Mouse (Mus musculus) embryonic facial prominence, embryonic 12.5 days (tissue): ENCODE measurements around the gene Mgat4b. TPM values are rescaled to one million over a fixed set of nuclear protein-coding genes. Genes with fewer than 3 reads are reported as not detected.
A peak's percentile ranks its signal among the peaks of the same experiment; 100 is the strongest.

Source experiments
- ATAC-seq: fragments of 200-750 bp; cut with Nextera tagmentation; 2 replicates; pipeline ENCODE4 v1.8.0; 2017; ENCODE audit not compliant: insufficient number of reproducible peaks, insufficient read depth, low FRiP score, low TSS enrichment
- H3K27ac ChIP-seq: fragments of 300-500 bp; sonication (generic); 2 replicates; pipeline ENCODE4 v1.5.1; 2016; ENCODE audit warnings: mild to moderate bottlenecking
- H3K27me3 ChIP-seq: fragments of 300-500 bp; sonication (generic); 2 replicates; pipeline ENCODE4 v1.6.1; 2016; ENCODE audit warnings: mild to moderate bottlenecking, moderate library complexity
- H3K36me3 ChIP-seq: fragments of 300-500 bp; sonication (generic); 2 replicates; pipeline ENCODE4 v1.6.1; 2016; ENCODE audit warnings: mild to moderate bottlenecking
- H3K4me1 ChIP-seq: fragments of 300-500 bp; sonication (generic); 2 replicates; pipeline ENCODE4 v1.6.1; 2016
- H3K4me2 ChIP-seq: fragments of 300-500 bp; sonication (generic); replicated peaks from 2 replicates; pipeline ENCODE4 v1.6.1; 2016; ENCODE audit warnings: mild to moderate bottlenecking, moderate library complexity
- H3K4me3 ChIP-seq: fragments of 300-500 bp; sonication (generic); 2 replicates; pipeline ENCODE4 v1.5.1; 2016; ENCODE audit warnings: mild to moderate bottlenecking
- H3K9ac ChIP-seq: fragments of 300-500 bp; sonication (generic); 2 replicates; pipeline ENCODE4 v1.6.1; 2016; ENCODE audit warnings: mild to moderate bottlenecking, moderate library complexity
- H3K9me3 ChIP-seq: fragments of 300-500 bp; sonication (generic); 2 replicates; pipeline ENCODE4 v1.6.1; 2016; ENCODE audit warnings: mild to moderate bottlenecking, moderate library complexity
- WGBS: fragments of 180-500 bp; shearing (Covaris S2); methylation state at CpG from one replicate; pipeline ENCODE4 v1.1.7; 2016; 5-methylcytosine and 5-hydroxymethylcytosine counted together
- polyA plus RNA-seq: library from polyadenylated mRNA; unstranded; fragments of >200 nt; fragmentation: Nextera tagmentation; extraction: Ambion mirVana; gene quantifications from 2 replicates; pipeline ENCODE4 v1.2.1, GENCODE M21; 2016

Gene Mgat4b
- polyA plus RNA-seq, 1 experiment from 2014 or later: 38.1 TPM

DNA sequence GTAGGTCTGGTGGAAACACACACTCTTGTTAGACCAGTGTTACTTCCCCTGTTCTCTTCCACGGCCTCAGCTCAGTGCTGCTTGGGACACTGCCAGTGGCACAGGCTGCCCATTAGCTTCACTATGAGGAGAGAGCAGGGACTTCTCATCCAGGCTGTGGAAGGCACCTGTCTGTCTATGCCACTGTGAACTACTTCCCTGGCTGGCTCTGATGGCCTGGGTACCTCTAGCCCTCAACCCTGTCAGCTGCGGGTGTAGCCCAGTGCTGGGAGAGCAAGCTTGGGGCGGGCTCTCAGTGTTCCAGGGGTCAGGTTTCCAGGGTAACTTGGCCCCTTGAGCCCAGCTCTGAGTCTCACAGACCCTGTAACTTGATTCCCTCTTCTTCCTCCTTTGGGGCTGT is 18.1 kb downstream of the Mgat4b start:
- peak overlapping the region; percentile 0; the same call in 1 of the 2 replicates for H3K9ac ChIP-seq
- no peak overlapping the region for H3K4me2 ChIP-seq
- WGBS: 15% methylated on average over 3 of the region's 3 CpGs
- no peak overlapping the region for H3K4me3 ChIP-seq
- peaks cover 20% of the 10 kb centered on the region for H3K36me3 ChIP-seq
- peaks cover 6% of the 10 kb centered on the region; the same call in 1 of the 2 replicates for H3K27me3 ChIP-seq
- H3K4me1 ChIP-seq: peaks cover 36% of the 10 kb centered on the region
- no peaks in the 10 kb centered on the region for H3K9me3 ChIP-seq
- H3K27ac ChIP-seq: peak overlapping the region; percentile 12; the same call in 1 of the 2 replicates
- no peak for ATAC-seq

DNA sequence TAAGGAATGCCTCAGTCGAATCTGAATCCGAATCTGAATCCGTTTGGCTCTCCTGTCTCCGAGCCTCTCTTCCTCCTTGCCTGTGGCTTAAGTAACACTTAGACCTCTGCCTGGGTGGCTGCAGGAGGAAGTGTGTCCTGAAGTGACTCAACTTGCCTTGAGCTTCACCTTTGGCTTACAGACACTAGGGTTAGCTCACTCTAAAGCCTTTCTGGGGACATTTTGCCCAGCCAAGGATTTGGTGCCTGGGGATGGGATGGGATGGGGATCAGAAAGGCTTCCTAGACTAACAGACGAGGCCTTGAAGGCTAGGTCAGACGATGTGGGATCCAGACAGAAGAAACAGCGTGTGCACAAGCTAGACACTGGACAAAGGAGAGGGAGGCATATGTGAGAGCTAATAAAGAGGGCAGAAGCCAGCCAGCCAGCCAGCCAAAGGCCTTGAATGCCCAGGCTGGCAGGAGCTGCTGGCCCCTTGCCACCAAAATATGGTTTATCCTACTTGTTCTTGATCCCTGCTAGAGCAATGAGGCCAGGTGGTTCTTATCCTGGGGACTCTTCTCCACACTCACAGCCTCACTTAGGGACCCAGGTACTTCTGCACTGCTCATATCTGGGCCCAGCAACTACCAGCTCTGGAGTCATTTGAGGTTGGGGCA is 18.7 kb downstream of the Mgat4b start:
- Histone ChIP-seq H3K9me3 (no peaks in the 10 kb centered on the region), H3K4me3 (no peak overlapping the region), H3K27me3 (peaks cover 6% of the 10 kb centered on the region; the same call in 1 of the 2 replicates), H3K27ac (no peak overlapping the region), H3K36me3 (peaks cover 26% of the 10 kb centered on the region), H3K4me2 (no peak overlapping the region), H3K9ac (peak overlapping the region; percentile 0; the same call in 1 of the 2 replicates), H3K4me1 (peaks cover 30% of the 10 kb centered on the region)
- ATAC-seq: no peak
- WGBS: 38% methylated on average over 7 of the region's 7 CpGs

DNA sequence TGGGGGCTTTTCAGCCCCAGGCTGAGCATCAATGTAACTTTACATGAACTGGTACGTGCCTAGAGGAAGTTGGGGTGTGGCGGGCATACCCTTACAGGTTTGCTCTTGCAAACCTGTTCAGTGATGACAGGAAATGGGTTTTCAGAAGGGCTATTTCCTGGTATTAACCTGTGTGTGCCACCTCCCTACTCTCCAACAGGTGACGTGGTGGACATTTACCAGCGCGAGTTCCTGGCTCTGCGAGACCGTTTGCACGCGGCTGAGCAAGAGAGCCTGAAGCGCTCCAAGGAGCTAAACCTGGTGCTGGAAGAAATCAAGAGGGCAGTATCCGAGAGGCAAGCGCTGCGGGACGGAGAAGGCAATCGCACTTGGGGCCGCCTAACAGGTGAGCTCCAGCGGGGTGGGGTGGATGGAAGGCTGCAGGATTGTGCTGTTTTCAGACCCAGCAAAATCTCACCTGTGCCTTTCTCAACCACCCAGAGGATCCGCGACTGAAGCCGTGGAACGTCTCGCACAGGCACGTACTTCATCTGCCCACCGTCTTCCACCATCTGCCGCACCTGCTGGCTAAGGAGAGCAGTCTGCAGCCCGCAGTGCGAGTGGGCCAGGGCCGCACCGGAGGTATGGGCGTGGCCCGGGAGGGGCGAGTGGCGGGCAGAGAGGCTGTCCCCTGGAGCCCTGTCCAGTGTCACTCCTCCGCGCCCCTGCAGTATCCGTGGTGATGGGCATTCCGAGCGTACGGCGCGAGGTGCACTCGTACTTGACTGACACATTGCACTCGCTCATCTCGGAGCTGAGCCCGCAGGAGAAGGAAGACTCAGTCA is 20.0 kb downstream of the Mgat4b start:
- Histone ChIP-seq H3K27ac (no peak overlapping the region), H3K27me3 (peaks cover 6% of the 10 kb centered on the region; the same call in 1 of the 2 replicates), H3K4me1 (peaks cover 31% of the 10 kb centered on the region), H3K4me3 (peak overlapping the region; percentile 23), H3K4me2 (peak overlapping the region; percentile 48), H3K9me3 (no peaks in the 10 kb centered on the region), H3K9ac (no peak overlapping the region), H3K36me3 (peaks cover 36% of the 10 kb centered on the region)
- no peak for ATAC-seq
- 28% methylated on average over 45 of the region's 45 CpGs for WGBS

DNA sequence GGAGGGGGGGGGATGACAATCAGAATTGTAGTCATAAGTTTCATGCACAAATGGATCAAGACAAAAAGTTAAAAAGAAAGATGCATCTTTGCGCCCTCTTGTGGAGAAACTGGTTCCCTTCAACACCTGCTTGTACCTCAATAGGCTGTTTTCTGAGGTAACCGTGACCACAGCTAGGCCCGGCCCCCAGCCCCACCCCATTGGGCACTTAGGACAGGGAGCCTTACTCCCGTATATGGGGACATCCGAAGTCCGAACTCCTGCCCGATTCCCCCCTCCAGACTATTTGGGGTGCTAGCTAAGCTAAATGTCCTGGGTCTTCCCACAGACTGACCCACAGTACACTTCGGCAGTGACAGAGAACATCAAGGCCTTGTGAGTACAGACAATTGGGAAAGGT is 20.7 kb downstream of the Mgat4b start:
- Histone ChIP-seq H3K36me3 (peaks cover 36% of the 10 kb centered on the region), H3K4me1 (peaks cover 31% of the 10 kb centered on the region), H3K9ac (no peak overlapping the region), H3K4me3 (no peak overlapping the region), H3K27me3 (peaks cover 6% of the 10 kb centered on the region; the same call in 1 of the 2 replicates), H3K9me3 (no peaks in the 10 kb centered on the region), H3K4me2 (peak overlapping the region; percentile 48; the same call in 1 of the 2 replicates), H3K27ac (no peak overlapping the region)
- 20% methylated on average over 8 of the region's 8 CpGs for WGBS
- no peak for ATAC-seq

DNA sequence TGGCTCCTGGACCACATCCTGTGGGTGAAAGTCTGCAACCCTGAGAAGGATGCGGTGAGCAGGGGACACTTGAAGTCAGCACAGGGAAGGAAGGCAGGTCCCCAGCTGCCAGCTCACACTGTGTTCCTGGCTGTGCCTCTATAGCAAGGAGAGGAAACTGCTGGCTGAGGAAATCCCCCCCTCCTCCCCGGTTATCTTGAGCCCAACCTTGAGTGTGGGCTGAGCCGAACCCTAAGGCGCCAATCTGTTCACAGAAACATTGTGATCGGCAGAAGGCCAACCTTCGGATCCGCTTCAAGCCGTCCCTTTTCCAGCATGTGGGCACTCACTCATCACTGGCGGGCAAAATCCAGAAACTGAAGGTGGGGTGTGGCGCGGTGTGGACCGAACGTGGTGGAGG is 22.3 kb downstream of the Mgat4b start:
- 94% methylated on average over 13 of the region's 13 CpGs for WGBS
- no peak for ATAC-seq
- H3K27me3 ChIP-seq: peaks cover 22% of the 10 kb centered on the region

DNA sequence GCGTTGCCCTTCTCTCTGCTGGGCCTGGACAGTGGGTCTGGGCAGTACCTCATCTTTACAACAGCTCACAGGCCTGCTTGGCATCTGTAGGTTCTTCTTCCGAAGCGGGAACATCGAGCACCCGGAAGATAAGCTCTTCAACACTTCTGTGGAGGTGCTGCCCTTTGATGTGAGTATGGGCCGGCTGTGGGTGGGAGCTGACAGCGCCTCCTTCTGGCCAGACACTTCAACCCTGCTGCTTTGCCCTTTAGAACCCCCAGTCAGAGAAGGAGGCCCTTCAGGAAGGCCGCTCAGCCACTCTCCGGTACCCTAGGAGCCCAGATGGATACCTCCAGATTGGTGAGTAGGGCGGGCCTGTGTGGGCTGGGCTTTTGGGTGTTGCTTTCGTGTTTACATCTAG is 23.3 kb downstream of the Mgat4b start:
- Histone ChIP-seq H3K36me3 (peaks cover 36% of the 10 kb centered on the region), H3K9ac (no peak overlapping the region), H3K9me3 (no peaks in the 10 kb centered on the region), H3K4me2 (no peak overlapping the region), H3K27me3 (peaks cover 31% of the 10 kb centered on the region), H3K4me1 (peaks cover 20% of the 10 kb centered on the region), H3K27ac (no peak overlapping the region), H3K4me3 (no peak overlapping the region)
- no peak for ATAC-seq
- WGBS: 81% methylated on average over 11 of the region's 11 CpGs

More for the DNA sequence above, 22.3 kb downstream of the Mgat4b start:
- H3K9ac ChIP-seq: no peak overlapping the region
- no peak overlapping the region for H3K4me3 ChIP-seq
- H3K27ac ChIP-seq: no peak overlapping the region
- H3K9me3 ChIP-seq: no peaks in the 10 kb centered on the region
- no peak overlapping the region for H3K4me2 ChIP-seq
- H3K4me1 ChIP-seq: peaks cover 29% of the 10 kb centered on the region
- H3K36me3 ChIP-seq: peaks cover 36% of the 10 kb centered on the region

DNA sequence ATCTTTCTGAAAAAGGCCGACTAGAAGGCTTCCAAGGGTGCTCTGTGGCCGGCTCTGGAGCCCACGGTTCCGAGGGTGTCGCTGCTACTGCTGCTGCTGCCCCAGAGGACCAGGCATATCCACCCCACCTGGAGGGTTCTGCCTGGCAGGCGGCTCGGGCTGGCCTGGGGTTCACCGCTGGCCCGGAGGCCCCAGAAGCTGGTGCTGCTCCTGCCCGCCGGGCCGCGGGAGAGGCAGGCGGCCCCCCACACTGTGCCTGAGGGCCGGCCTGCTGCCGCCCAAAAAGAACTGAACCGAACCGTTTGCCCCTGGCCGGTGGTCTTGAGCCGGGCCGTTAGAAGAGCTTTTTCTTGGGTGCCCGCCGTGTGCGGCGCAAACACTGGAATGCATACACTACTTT is 23.9 kb downstream of the Mgat4b start:
- Histone ChIP-seq H3K36me3 (peaks cover 36% of the 10 kb centered on the region), H3K4me3 (no peak overlapping the region), H3K27me3 (peaks cover 33% of the 10 kb centered on the region), H3K9ac (no peak overlapping the region), H3K4me2 (no peak overlapping the region), H3K4me1 (peaks cover 18% of the 10 kb centered on the region), H3K9me3 (no peaks in the 10 kb centered on the region), H3K27ac (no peak overlapping the region)
- no peak for ATAC-seq
- 93% methylated on average over 24 of the region's 25 CpGs for WGBS

DNA sequence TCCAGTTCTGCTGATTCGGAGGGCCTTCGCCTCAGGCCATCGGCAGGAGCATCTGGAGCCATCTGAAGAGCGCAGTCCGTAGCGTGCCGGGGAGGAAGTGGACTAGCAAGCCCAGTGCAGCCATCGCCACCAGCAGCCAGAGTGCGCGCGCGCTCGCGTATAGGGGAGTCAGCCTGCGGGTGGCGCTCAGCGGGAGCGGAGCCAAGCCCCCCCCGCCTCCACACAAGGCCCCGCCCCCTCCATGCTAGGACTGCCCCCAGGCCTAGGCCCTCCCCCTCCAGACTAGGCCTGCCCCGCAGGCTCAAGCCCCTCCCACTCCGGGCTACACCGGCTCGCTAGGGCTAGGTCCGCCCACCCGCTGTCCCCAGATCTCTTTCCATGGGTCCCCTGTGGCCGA is 25.8 kb downstream of the Mgat4b start:
- peak; percentile 74 for ATAC-seq
- peak overlapping the region; percentile 52; the same call in 1 of the 2 replicates for H3K9ac ChIP-seq
- peak overlapping the region; percentile 93 for H3K4me2 ChIP-seq
- H3K36me3 ChIP-seq: peaks cover 36% of the 10 kb centered on the region
- H3K9me3 ChIP-seq: no peaks in the 10 kb centered on the region
- H3K4me3 ChIP-seq: peak overlapping the region; percentile 64
- 0 out of 2 replicates have a peak, but pooled peaks cover 12% of the 10 kb centered on the region for H3K4me1 ChIP-seq
- peaks cover 27% of the 10 kb centered on the region for H3K27me3 ChIP-seq
- WGBS: 0% methylated on average over 24 of the region's 27 CpGs
- H3K27ac ChIP-seq: no peak overlapping the region

DNA sequence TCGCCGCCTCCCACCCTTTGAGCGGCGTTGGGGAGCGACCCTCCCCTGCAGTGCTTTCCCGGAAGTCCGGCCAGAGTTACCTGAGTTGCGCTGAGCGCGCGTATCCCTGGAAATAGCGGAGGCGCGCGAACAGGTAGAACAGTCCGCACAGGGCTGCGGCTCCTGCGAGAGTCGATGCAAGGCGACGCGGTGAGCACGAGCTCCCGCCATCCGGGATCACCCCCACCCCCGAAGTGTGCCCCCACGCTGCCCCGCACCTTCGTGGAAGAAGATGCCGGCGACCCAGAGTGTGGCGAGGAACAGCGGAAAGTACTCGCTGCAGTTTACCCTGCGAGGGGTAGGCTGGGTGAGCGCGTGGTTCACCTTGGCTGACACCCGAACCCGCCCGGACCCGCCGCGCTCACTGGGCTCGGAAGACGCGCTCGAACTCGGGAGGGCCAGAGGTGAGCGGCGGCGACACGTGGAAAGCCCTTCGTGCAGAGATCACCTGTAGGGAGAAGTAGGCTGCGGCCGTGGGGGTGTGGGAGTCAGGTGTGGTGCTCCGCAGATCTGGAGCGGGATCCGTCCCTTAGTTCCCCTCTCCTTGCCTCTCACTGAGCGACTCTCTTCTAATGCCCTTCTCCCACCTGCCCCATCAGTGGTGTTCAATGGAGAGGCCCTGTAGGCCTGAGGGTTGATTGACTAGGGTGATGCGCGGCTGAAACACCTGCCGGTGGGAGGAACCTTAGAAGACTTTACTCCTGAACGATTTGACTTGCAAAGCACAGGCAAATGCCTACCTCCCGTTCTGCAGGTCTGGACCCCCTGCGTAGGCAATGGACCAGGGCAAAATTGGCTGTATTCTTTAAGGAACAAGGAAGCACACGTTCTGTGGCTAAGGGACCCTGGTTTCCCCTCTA is 26.5 kb downstream of the Mgat4b start:
- H3K9ac ChIP-seq: peak overlapping the region; percentile 52; the same call in 1 of the 2 replicates
- 0 out of 2 replicates have a peak, but pooled peaks cover 12% of the 10 kb centered on the region for H3K4me1 ChIP-seq
- H3K4me2 ChIP-seq: peak overlapping the region; percentile 93
- peaks cover 33% of the 10 kb centered on the region for H3K36me3 ChIP-seq
- no peaks in the 10 kb centered on the region for H3K9me3 ChIP-seq
- WGBS: 1% methylated on average over 66 of the region's 66 CpGs
- no peak overlapping the region for H3K27ac ChIP-seq
- peak; percentile 6; the same call in 1 of the 2 replicates for ATAC-seq
- H3K4me3 ChIP-seq: peak overlapping the region; percentile 64
- peaks cover 27% of the 10 kb centered on the region for H3K27me3 ChIP-seq

DNA sequence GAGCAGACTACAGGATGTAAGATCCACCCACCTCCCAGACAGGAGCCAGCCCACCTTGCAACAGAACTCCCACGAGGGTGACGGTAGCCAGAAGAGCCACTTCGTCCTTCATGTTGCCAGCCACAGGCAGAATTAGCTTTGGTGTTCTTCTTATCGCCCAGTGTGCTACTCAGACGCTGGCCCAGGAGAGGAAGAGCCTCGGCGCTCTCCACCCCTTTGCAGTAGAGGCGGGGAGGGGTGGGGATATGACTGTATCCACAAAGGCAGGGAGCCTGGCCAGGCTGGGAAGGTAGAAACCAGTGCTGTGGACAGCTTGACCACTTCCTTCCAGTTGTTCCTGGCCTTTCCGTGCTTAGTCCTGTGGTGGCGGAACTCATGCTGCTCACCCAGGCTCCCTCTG is 27.6 kb downstream of the Mgat4b start, which contains the start of gene Ltc4s:
TSS of gene Ltc4s (minus strand) at position 293 of the 400 bp plus-strand sequence.
- Histone ChIP-seq H3K4me2 (peak within 1 kb of the TSS; percentile 93), H3K27ac (no peak within 1 kb of the TSS), H3K9me3 (no peaks in the 10 kb centered on the region), H3K9ac (no peak within 1 kb of the TSS), H3K4me1 (0 out of 2 replicates have a peak, but pooled peaks cover 12% of the 10 kb centered on the region), H3K4me3 (peak within 1 kb of the TSS; percentile 64), H3K27me3 (peaks cover 27% of the 10 kb centered on the region), H3K36me3 (peaks cover 21% of the 10 kb centered on the region)
- whole genome bisulfite sequencing: 38% methylated on average over 10 of the region's 10 CpGs
- no peak for ATAC-seq
